Mouse (Mus musculus): ENCODE results near the gene Notch3. TPM values are rescaled to one million over a fixed set of nuclear protein-coding genes. Genes with fewer than 3 reads are reported as not detected.
"Not testable (repeated sequence)": the region's sequence is repeated elsewhere in the genome, so short reads cannot be mapped to it uniquely, and the experiment has no call there.

Notch3 gene
- total RNA-seq (2012; rRNA removed) (0.07 and 0.08 TPM in 2 replicates), polyA plus RNA-seq (2012; ENCODE audit: insufficient read depth in 1 of 2, insufficient read length in 2 of 2, low read depth in 1 of 2, low replicate concordance in 2 of 2, missing spikeins in 1 of 2) (under 1 TPM in 1 of 2 experiments, not detected in 1; 0.50 TPM)

GRCm38 (mm10) chr17:32166687-32167086, at the start of gene Notch3:
Notch3 (minus strand) TSS chr17:32166852.
- no peak within 1 kb of the TSS for H3K27ac ChIP-seq (ENCODE audit: control insufficient read depth, low read depth, low read length)

GRCm38 (mm10) chr17:32215587-32215986, 48.9 kb upstream of the Notch3 start:
- H3K27ac ChIP-seq (ENCODE audit: control insufficient read depth, low read depth, low read length); H3K9me3 ChIP-seq (replicated peaks; ENCODE audit: insufficient read depth, low read length); H3K27me3 ChIP-seq (ENCODE audit: control insufficient read depth in 1 of 2, insufficient read depth in 2 of 2, low read length in 2 of 2); H3K4me3 ChIP-seq (ENCODE audit: control insufficient read depth in 1 of 2, insufficient read depth in 1 of 2, low read depth in 2 of 2, low read length in 2 of 2); H3K9ac ChIP-seq (ENCODE audit: control insufficient read depth, low read depth, low read length, poor library complexity, severe bottlenecking); H3K4me1 ChIP-seq (ENCODE audit: control insufficient read depth in 1 of 2, insufficient read depth in 2 of 2, low read length in 2 of 2); H3K79me2 ChIP-seq (ENCODE audit: control insufficient read depth, insufficient read depth, low read length, poor library complexity): not testable (repeated sequence)
- DNase-seq (ENCODE audit: low read depth, low spot score) = peak; percentile 41
- H3K36me3 ChIP-seq (ENCODE audit: control insufficient read depth in 1 of 2, insufficient read depth in 2 of 2, low read length in 2 of 2) = peaks cover 0 to 39% of the 10 kb centered on the region in 2 experiments; a peak in 3 of 4 replicates
- TF ChIP-seq TBP (IDR thresholded peaks at IDR 0.05; ENCODE audit: low read depth, low read length) = 0 out of 2 replicates have a peak, but pooled peaks have one; percentile 35
- TF ChIP-seq SMC3 (IDR thresholded peaks at IDR 0.05; ENCODE audit: low read depth, low read length) = peak; percentile 42
- peak; percentile 13 for TF ChIP-seq RAD21 (IDR thresholded peaks at IDR 0.05; ENCODE audit: low read depth, low read length)
- peak in 2 of 3 experiments; percentile 42 to 50; a peak in 4 of 6 replicates for TF ChIP-seq CTCF (IDR thresholded peaks at IDR 0.05 in 2 of 3, conservative IDR thresholded peaks at IDR 0.05 in 1 of 3; ENCODE audit: control insufficient read depth in 1 of 3, insufficient read depth in 1 of 3, low read depth in 2 of 3, low read length in 3 of 3, poor library complexity in 1 of 3, severe bottlenecking in 1 of 3)

More at GRCm38 (mm10) chr17:32166687-32167086, at the start of gene Notch3:
- DNase-seq (ENCODE audit: low read depth, low spot score) = no peak
- Histone ChIP-seq H3K4me3 (ENCODE audit: control insufficient read depth in 1 of 2, insufficient read depth in 1 of 2, low read depth in 2 of 2, low read length in 2 of 2) (no peak within 1 kb of the TSS), H3K36me3 (ENCODE audit: control insufficient read depth in 1 of 2, insufficient read depth in 2 of 2, low read length in 2 of 2) (peaks cover 0 to 27% of the 10 kb centered on the region in 2 experiments; a peak in 2 of 4 replicates), H3K27me3 (ENCODE audit: control insufficient read depth in 1 of 2, insufficient read depth in 2 of 2, low read length in 2 of 2) (no peaks in the 10 kb centered on the region), H3K9ac (ENCODE audit: control insufficient read depth, low read depth, low read length, poor library complexity, severe bottlenecking) (no peak within 1 kb of the TSS), H3K9me3 (replicated peaks; ENCODE audit: insufficient read depth, low read length) (no peaks in the 10 kb centered on the region), H3K79me2 (ENCODE audit: control insufficient read depth, insufficient read depth, low read length, poor library complexity) (no peaks in the 10 kb centered on the region), H3K4me1 (ENCODE audit: control insufficient read depth in 1 of 2, insufficient read depth in 2 of 2, low read length in 2 of 2) (peaks cover 15 to 38% of the 10 kb centered on the region in 2 experiments)
- no peak for TF ChIP-seq ELF1 (IDR thresholded peaks at IDR 0.05; ENCODE audit: low read depth, low read length)
- TF ChIP-seq SMC3 (IDR thresholded peaks at IDR 0.05; ENCODE audit: low read depth, low read length) = no peak
- TF ChIP-seq CHD2 (IDR thresholded peaks at IDR 0.05; ENCODE audit: low read length) = no peak
- no peak for TF ChIP-seq CTCF (IDR thresholded peaks at IDR 0.05 in 2 of 3, conservative IDR thresholded peaks at IDR 0.05 in 1 of 3; ENCODE audit: control insufficient read depth in 1 of 3, insufficient read depth in 1 of 3, low read depth in 2 of 3, low read length in 3 of 3, poor library complexity in 1 of 3, severe bottlenecking in 1 of 3)
- TF ChIP-seq MYC (IDR thresholded peaks at IDR 0.05; ENCODE audit: low read depth, low read length) = no peak
- no peak for TF ChIP-seq POLR2AphosphoS5 (IDR thresholded peaks at IDR 0.05; ENCODE audit: borderline replicate concordance, low read depth, low read length)

- not testable (repeated sequence) for H3K27me3 ChIP-seq (ENCODE audit: control insufficient read depth in 1 of 2, insufficient read depth in 2 of 2, low read length in 2 of 2); H3K27ac ChIP-seq (ENCODE audit: control insufficient read depth, low read depth, low read length); H3K9ac ChIP-seq (ENCODE audit: control insufficient read depth, low read depth, low read length, poor library complexity, severe bottlenecking); H3K4me3 ChIP-seq (ENCODE audit: control insufficient read depth in 1 of 2, insufficient read depth in 1 of 2, low read depth in 2 of 2, low read length in 2 of 2); DNase-seq (ENCODE audit: low read depth, low spot score); H3K9me3 ChIP-seq (replicated peaks; ENCODE audit: insufficient read depth, low read length); H3K79me2 ChIP-seq (ENCODE audit: control insufficient read depth, insufficient read depth, low read length, poor library complexity); H3K4me1 ChIP-seq (ENCODE audit: control insufficient read depth in 1 of 2, insufficient read depth in 2 of 2, low read length in 2 of 2)
- peaks cover 0 to 38% of the 10 kb centered on the region in 2 experiments; a peak in 2 of 4 replicates for H3K36me3 ChIP-seq (ENCODE audit: control insufficient read depth in 1 of 2, insufficient read depth in 2 of 2, low read length in 2 of 2)
Observed at GRCm38 (mm10) chr17:32211554-32211953, 44.9 kb upstream of the Notch3 start.

All from MEL (cell line).